Mouse (Mus musculus) thymus, adult 2 months (tissue): ENCODE data around the gene Tpgs1. TPM values are rescaled to one million over a fixed set of nuclear protein-coding genes. Genes with fewer than 3 reads are reported as not detected.

Experiments used
- DNase-seq: peaks from one replicate; pipeline ENCODE4 v3.0.0; 2021
- H3K27ac ChIP-seq: fragments of 200-500 bp; 2 replicates; pipeline ENCODE4 v1.5.1; 2012; ENCODE audit warnings: low read length, control low read depth; ENCODE audit not compliant: control insufficient read depth, insufficient read depth
- H3K27me3 ChIP-seq: fragments of 200-500 bp; 2 replicates; pipeline ENCODE4 v1.6.1; 2012; ENCODE audit warnings: mild to moderate bottlenecking, low read length, moderate library complexity, mixed read lengths; ENCODE audit not compliant: control insufficient read depth, insufficient read depth
- H3K36me3 ChIP-seq: fragments of 200-500 bp; 2 replicates; pipeline ENCODE4 v1.6.1; 2012; ENCODE audit warnings: mild to moderate bottlenecking, low read length, moderate library complexity; ENCODE audit not compliant: control insufficient read depth, insufficient read depth
- H3K4me1 ChIP-seq: fragments of 200-500 bp; replicated peaks from 2 replicates; pipeline ENCODE4 v1.6.1; 2012; ENCODE audit warnings: low read length; ENCODE audit not compliant: control insufficient read depth, insufficient read depth
- H3K4me3 ChIP-seq: fragments of 200-500 bp; 2 replicates; pipeline ENCODE4 v1.5.1; 2012; ENCODE audit warnings: mild to moderate bottlenecking, low read length, control low read depth, moderate library complexity; ENCODE audit not compliant: control insufficient read depth, insufficient read depth
- CTCF ChIP-seq: fragments of 200-500 bp; IDR thresholded peaks from 2 replicates; pipeline ENCODE4 v1.5.1; 2012; ENCODE audit warnings: mild to moderate bottlenecking, control low read depth, low read length, moderate library complexity, borderline replicate concordance; ENCODE audit not compliant: control insufficient read depth, poor library complexity, insufficient read depth; ENCODE audit errors: extremely low read depth
- POLR2A ChIP-seq: fragments of 200-500 bp; IDR thresholded peaks from 2 replicates; pipeline ENCODE4 v1.6.1; 2012; ENCODE audit warnings: mild to moderate bottlenecking, low read length, control low read depth, moderate library complexity; ENCODE audit not compliant: control insufficient read depth, poor library complexity, insufficient read depth; ENCODE audit errors: extremely low read depth
- WGBS: fragments of 180-500 bp; shearing (Covaris S2); methylation state at CpG from one replicate; pipeline ENCODE4 v1.1.7; 2018; 5-methylcytosine and 5-hydroxymethylcytosine counted together
- polyA plus RNA-seq: library from polyadenylated mRNA; depleted of rRNA; stranded (reverse); fragments of >200 nt; gene quantifications from 2 replicates; pipeline ENCODE4 v1.2.3, GENCODE M21; 2012

Gene Tpgs1
- polyA plus RNA-seq, 1 experiment: 92.3 TPM

- no peaks in the 10 kb centered on the region for H3K4me1 ChIP-seq
- no peak overlapping the region for H3K27ac ChIP-seq
- no peak overlapping the region for H3K4me3 ChIP-seq
- no peak for TF ChIP-seq POLR2A
- TF ChIP-seq CTCF: no peak
- WGBS: 72% methylated on average over 17 of the region's 17 CpGs
- DNase-seq: no peak
- no peaks in the 10 kb centered on the region; the same call in 1 of the 2 replicates for H3K27me3 ChIP-seq
- no peaks in the 10 kb centered on the region for H3K36me3 ChIP-seq
Measured at GRCm38 (mm10) chr10:79633006-79633777, 36.0 kb upstream of the Tpgs1 start.

- 90% methylated on average over 8 of the region's 8 CpGs for WGBS
- no peak for TF ChIP-seq POLR2A
- TF ChIP-seq CTCF: no peak
- no peak overlapping the region for H3K4me3 ChIP-seq
- H3K27ac ChIP-seq: no peak overlapping the region
- no peak for DNase-seq
- H3K4me1 ChIP-seq: no peaks in the 10 kb centered on the region
- H3K27me3 ChIP-seq: no peaks in the 10 kb centered on the region; the same call in 1 of the 2 replicates
- no peaks in the 10 kb centered on the region for H3K36me3 ChIP-seq
Measured at GRCm38 (mm10) chr10:79636287-79636686, 32.9 kb upstream of the Tpgs1 start.

- H3K4me3 ChIP-seq: no peak within 1 kb of the TSS
- H3K27ac ChIP-seq: no peak within 1 kb of the TSS
- TF ChIP-seq POLR2A: no peak
- TF ChIP-seq CTCF: no peak
- whole genome bisulfite sequencing: 3% methylated on average over 116 of the region's 116 CpGs
- DNase-seq: no peak
- no peaks in the 10 kb centered on the region for H3K36me3 ChIP-seq
- no peaks in the 10 kb centered on the region for H3K4me1 ChIP-seq
- H3K27me3 ChIP-seq: no peaks in the 10 kb centered on the region; the same call in 1 of the 2 replicates
Measured at GRCm38 (mm10) chr10:79637128-79638110, 31.8 kb upstream of the Tpgs1 start, which contains the start of gene Shc2. Gene Shc2 (minus strand): TSS chr10:79637918.

- H3K4me3 ChIP-seq: no peak overlapping the region
- TF ChIP-seq POLR2A (no peak), CTCF (no peak)
Measured at GRCm38 (mm10) chr10:79638486-79639204, 30.5 kb upstream of the Tpgs1 start.

GRCm38 (mm10) chr10:79645711-79646110 lies 23.5 kb upstream of the Tpgs1 start, which contains the start of gene Odf3l2:
Gene Odf3l2 (minus strand): TSS chr10:79645738.
- no peak for DNase-seq
- Histone ChIP-seq H3K27me3 (no peaks in the 10 kb centered on the region), H3K27ac (no peak within 1 kb of the TSS), H3K4me3 (no peak within 1 kb of the TSS), H3K4me1 (no peaks in the 10 kb centered on the region), H3K36me3 (no peaks in the 10 kb centered on the region)
- WGBS: 91% methylated on average over 8 of the region's 8 CpGs
- TF ChIP-seq CTCF (no peak), POLR2A (no peak)

More at GRCm38 (mm10) chr10:79638486-79639204, 30.5 kb upstream of the Tpgs1 start:
- Histone ChIP-seq H3K4me1 (no peaks in the 10 kb centered on the region), H3K27ac (no peak overlapping the region), H3K27me3 (no peaks in the 10 kb centered on the region; the same call in 1 of the 2 replicates), H3K36me3 (no peaks in the 10 kb centered on the region)
- 21% methylated on average over 23 of the region's 23 CpGs for WGBS
- DNase-seq: no peak
